Mouse (Mus musculus): ENCODE data around the gene Ccdc83.
A peak's percentile ranks its signal among the peaks of the same experiment; 100 is the strongest.

The Ccdc83 gene

DNA sequence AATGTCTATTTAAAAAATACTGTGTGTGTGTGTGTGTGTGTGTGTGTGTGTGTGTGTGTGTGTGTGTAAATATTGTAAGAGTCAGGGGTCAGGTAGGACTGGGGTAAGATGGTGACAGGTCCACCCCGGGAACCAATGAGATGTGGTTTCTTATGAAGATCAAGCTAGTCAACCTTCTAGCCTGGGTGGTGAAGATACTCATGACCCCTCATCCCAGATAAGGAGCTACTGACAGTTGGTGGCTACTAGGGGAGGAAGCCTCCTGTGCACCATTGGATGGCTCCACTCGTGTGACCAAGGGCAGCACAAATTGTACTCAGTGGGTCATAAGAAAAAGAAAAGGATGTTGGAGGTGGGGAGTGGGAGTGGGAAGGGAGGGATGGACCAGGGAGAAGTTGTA, 5.7 kb downstream of the Ccdc83 start:
- DNase-seq (ENCODE audit: low read depth), result no peak

DNA sequence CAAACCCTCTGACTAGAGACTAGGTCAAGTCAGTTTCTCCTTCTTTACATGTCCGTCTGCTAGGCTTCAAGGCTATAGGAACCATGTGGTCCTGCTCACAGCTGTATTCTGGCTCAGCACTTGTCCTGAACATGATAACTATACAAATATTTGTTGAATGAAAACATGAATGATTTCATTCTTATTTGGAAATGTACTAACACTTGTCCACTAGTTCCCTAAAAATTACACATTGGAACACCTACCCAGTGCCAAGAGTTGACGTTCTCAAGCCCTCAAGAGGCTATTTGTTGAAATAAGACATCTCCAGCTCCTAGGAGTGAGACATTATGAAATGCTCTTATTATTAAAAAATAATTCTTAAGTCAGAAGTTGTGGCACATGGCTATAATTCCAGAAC, 6.9 kb downstream of the Ccdc83 start:
- no peak for DNase-seq (ENCODE audit: low read depth)

DNA sequence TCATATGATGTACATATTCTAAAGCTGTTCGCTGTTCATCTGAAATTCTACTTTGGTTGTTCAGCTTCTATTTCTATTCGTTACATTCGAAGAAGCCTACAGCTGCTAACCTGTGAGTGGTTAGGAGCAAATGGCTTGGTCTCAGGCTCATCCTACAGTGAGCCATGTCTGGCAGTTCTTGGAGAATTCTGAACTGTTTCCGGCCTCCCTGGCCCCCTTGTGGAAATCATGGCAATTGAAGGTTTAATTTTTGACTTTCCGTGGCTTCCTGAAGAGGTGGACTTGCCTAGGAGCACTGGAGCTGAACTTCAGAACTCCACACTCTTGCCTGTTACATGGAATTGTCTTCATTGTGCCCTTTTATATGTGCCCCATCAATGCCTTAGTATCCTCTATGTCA, 12.6 kb downstream of the Ccdc83 start:
- peak; percentile 61 for DNase-seq (ENCODE audit: low read depth)

DNA sequence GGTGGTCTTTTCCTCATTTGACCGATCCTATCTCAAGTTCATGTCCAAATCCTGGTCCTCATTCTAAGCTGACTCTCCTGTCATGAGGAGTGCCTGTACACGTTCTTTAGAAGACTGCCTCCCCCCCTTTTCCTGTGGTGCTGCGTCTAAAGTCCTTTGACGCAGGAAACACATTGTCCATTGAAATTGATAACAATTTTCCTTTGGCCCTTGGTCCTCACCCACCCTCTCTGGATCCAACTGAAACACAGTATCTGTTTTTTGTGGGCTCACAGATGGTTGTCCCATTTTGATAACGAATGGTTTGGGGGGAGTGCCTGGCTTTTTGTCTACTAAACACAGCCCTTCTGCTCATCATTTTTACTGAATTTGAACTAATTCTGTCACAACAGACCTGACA, 21.9 kb downstream of the Ccdc83 start:
- DNase-seq (ENCODE audit: low read depth), result no peak

DNA sequence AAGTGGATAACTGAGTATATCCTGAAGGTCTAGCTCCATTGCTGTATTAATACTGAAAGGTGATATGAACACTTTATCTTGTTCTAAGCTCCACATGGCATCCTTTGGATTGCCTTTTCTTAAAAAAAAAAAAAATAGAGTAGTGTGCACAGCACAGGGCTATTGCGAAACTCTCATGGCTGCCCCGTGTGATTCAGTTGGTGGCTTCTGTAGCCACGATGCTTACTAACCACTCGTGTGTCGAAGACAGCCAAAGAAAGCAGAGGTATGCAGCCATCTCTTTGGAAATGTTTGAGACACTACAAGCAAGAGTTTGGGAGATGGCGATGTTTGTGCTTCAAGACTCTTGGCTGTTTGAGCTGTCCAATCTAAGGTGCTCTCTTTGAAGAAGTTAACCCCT, 22.4 kb downstream of the Ccdc83 start:
- DNase-seq (ENCODE audit: low read depth), result peak; percentile 45

DNA sequence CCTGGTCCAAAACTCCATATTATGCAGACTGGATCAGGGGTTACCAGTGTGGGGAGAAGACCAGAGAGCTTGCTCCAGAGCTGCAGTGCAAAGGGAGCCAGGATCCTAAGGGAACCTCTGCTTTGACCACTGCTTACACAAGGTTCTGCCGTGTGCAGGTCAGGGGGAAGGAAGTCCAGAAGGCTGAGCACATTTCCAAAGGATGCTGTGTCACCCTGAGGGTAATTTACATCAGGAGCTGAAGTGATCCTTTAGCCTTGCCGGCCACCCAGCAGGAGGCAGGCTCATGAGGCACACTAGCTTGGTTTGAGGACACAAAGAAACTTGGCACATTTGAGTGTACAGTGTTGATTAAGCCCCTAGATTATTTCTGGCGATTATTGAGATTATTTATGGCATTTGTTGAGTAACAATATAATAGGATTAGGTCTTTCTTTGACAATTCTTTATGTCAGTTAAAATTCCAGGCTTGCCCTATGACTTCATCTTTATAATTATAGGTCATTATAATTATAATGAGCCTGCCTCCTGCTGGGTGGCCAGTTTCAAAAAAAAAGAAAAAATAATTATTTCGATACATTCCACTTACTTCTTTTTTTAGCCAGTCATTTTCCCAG, 29.2 kb downstream of the Ccdc83 start:
- DNase-seq (ENCODE audit: low read depth), result no peak

DNA sequence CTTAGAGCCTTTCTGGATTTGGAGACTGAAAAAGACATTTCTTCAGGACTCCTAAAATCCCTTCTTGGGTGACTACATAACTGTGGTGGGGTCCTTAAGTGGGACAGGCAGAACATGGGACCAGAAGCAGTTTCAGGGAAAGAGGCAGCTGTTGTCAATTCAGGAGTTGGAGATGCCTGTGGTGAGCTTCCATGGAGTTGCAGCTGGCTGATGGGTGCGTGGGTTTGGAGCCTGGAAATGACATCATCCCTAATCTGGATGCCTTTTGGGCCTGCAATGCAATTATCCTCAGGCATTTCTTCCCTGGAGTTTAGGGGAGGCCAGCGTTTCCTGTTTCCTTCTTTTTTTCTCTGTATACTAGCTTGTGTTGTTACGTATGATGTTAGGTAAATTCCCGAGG, 31.7 kb downstream of the Ccdc83 start:
- DNase-seq (ENCODE audit: low read depth), result peak; percentile 76

DNA sequence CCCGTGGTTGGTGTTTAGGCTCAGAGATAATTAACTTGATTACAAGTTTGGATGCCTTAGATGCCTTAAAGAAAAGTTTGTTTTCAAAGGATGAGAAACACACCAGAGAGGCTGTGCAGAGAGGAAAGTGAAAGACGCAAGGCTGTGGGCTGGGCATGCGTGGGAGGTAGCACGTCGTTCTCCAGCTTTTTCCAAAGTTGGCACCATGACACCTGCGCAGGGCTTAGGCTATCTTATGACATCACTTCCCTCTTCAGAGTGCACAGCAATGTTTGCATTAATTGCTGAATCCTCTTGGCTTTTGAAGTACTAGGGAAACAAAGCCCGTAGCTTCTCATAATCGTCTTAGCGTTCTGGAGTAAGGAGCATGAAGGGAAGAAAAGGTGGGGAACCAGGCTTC, 34.1 kb downstream of the Ccdc83 start:
- DNase-seq (ENCODE audit: low read depth), result no peak

DNA sequence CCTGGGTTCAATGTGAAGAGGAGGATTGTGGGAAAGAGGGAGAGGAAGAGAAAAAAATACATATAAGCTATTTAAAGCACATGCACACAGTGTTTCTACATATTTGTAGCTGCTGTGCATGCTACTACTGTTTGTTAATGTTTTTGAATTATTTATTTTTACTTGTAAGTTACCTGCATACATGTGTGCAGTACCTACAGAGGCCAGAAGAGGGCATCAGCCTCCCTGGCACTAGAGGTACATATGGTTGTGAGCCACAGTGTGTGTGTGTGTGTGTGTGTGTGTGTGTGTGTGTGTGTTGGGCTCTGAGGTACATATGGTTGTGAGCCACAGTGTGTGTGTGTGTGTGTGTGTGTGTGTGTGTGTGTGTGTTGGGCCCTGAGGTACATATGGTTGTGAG, 36.7 kb downstream of the Ccdc83 start:
- DNase-seq (ENCODE audit: low read depth), result peak; percentile 62

DNA sequence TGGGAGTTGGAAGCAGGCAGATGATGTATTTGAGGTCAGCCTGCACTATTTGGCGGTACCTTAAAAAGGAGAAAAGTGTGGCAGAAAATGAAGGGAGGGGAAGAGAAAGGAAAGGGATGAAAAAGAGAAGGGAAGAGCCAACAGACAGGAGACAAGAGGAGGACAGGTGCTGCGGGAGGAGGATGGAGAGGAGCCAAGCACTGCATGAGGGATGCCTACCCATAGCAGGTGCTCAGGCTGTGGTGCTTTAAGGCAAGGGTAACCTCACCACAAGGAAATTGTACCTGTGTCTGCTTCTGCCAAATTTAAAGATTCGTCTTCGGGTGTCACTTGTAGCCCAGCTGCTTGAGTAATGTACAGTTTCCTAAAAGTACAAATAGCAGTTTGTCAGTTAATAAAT, 37.5 kb downstream of the Ccdc83 start:
- no peak for DNase-seq (ENCODE audit: low read depth)

DNA sequence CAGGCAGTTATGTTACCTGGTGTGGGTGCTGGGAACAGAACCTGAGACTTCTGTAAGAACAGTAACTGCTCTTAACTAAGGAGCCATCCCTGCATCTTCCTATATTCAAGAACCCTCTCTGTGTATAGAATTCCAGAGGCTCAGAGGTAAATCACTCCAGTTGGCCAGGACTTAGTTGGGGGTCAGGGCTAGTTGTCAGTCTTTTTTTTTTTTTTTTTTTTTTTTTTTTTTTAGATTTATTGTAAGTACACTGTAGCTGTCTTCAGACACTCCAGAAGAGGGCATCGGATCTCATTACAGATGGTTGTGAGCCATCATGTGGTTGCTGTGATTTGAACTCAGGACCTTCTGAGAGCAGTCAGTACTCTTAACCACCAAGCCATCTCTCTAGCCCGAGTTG, 44.1 kb downstream of the Ccdc83 start:
- DNase-seq (ENCODE audit: low read depth), result no peak

DNA sequence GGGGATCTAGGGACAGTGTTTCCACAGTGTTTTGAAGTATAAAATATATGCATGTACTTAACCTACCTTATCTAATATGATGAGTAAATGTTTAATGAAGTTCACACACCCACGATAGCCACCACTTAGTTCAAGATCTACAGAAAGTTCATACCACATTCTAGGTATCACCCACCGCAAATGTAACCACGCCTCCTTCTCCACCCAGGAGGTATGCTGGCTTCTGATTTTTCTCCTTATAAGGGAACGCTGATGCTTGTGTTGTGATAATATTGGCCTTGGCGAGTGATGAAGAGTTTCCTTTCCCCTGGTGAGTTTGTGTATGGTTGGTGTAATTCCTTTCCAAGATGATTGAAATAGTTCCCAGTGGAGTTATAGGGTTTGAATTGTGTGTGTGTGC, 47.5 kb downstream of the Ccdc83 start:
- no peak for DNase-seq (ENCODE audit: low read depth)

DNA sequence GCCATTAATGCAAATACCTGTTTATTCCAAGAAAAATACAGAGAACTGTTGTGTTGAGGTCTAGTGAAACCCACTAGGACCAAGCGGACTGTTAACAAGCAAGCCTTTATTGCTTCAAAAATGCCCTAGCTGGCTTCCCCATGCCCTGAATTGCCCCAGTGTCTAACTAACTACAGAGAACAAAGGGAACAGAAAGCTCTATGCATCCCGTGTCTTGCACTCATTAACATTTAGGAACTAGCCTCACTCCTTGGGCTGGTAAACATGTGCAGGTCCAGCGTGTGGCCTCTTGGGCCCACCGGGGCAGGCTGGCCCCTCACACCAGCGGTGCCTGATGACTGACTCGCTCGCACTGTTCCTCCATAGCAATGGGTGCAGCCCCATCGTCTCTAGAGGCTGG, 49.1 kb downstream of the Ccdc83 start:
- DNase-seq (ENCODE audit: low read depth), result no peak

DNA sequence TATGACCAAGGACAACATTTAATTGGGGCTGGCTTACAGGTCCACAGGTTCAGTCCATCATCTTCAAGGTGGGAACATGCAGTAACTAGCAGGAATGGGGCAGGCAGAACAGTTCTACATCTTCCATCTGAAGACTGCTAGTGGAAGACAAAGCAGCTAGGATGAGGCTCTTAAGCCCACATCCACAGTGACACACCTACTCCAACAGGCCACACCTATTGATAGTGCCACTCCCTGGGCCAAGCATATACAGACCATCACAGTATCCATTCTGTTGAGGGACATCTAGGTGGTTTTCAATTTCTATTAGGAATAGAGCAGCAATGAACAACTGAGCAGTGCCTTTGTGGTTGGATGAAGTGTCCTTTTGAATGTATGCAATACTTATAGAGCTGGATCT, 54.6 kb downstream of the Ccdc83 start:
- DNase-seq (ENCODE audit: low read depth), result no peak

DNA sequence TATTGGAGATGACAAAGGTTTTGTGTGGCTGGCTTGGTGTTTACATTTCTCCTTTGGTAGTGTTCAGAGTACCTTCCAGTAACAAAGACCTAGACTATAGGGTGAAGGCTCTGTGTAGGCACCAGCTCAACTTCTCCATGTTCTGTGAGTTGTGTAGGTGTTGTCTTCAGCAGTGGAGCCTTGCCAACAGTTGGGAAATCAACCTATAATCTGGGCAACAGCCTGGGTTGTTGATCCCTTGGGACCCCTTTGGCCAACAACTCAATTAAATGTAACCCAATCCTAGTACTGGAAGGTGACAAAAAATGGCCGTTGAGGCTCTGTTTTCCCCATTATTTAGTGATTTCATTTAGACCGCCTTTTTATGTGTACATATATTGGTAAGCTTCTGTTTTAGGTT, 55.5 kb downstream of the Ccdc83 start:
- peak; percentile 60 for DNase-seq (ENCODE audit: low read depth)

DNA sequence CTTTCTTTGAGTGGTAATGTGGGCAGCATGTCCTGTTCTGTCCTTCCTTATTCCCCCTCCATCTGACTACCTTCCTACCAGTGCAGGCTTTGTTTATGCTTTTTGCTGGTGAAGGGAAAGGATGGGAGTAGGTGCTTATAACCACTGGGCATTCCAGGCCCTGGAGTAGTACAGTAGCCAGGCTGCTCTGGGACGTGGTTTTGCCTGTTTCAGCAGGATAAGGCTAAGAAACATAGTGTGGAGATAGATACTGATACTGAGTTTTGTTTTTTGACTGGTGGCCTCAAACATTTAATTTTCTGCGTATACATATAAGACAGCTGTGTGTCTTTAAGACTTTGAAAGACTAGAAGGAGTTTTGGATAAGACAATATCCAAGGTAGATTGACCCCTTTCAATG, 61.7 kb downstream of the Ccdc83 start:
- DNase-seq (ENCODE audit: low read depth), result no peak

DNA sequence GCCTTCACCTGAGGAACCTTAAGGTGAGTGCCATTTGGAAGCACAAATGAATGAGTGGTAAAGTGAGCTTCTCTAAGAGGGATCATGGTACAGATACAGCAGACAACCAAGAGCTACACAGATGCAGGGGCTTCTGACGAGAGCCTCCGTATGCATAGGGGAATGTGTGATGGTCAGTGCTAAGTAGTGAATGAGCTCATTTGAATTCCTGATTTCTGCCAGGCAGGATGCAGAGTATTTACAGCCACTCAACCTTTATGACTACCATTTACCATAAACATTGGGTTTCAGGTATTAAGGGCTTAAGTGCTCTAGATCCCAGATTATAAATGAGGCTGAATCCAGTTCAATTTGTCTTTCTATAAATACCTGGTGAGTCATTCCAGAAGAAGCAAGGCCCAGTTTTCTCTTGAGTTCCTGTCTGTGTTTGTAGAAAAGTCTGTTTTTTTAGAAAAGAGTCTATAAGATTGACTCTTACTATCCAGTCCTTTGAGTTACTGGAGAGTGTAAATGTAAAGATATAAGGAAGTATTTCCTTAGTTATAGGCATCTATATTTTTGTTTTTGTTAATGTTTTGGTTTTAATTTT, 63.6 kb downstream of the Ccdc83 start:
- peak; percentile 30 for DNase-seq (ENCODE audit: low read depth)

DNA sequence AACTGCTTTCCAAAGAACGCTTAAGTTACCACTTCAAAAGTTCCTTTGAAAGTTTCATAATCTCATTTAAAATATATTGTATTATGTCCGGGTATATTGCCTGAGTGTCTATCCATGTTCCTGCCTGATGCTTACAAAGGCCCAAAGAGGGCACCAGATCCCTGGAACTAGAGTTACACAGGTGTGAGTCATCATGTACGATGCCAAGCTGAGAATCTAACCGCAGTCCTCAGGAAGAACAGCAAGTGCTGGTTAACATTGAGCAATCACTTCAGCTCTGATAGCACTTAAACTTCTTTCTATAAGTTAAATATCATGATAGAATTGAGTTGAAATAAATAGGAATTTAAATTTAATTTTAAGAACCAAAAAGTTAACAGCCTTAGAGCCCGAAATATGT, 65.3 kb downstream of the Ccdc83 start:
- DNase-seq (ENCODE audit: low read depth), result peak; percentile 72

DNA sequence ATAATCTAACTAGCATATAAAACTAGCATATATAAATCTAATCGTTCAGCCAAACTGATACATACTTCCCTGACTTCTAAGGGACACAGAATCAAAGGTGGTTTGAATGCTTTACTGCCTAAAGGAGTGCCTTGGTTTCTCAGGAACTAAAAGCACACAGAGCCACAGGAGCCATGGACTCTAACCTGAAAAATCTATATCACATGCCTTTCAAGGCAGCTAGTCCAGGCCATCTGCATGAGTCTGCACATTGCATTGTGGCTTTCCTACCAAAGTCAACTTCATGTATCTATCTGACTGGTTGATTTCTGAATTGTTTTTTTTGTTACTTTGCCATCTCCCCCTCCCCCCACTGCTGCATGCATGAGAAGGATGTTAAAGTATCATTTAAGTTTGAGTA, 84.9 kb downstream of the Ccdc83 start:
- DNase-seq (ENCODE audit: low read depth), result no peak

DNA sequence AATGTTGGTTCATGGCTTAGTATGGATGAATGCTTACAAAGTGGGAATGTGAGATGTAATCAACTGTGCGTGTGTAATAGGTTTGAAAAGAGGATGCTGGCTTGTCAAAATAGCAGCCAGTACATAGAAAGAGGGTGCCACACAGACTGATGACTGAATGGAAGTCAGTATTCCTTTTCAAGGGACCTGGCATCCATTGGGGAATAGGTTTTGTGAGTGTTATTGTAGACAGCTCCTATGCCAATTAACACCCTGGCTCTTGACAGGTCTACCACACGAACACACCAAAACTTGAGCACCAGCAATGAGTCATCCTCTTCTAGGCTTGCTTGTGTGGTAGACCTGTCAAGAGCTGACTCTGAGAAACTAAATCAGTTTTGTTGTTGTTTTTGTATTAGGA, 90.0 kb downstream of the Ccdc83 start:
- no peak for DNase-seq (ENCODE audit: low read depth)

All from NIH3T3 (cell line).